Mouse (Mus musculus) stomach, postnatal 0 days (tissue): ENCODE results near the gene Gtf3c6.

Experiments
- CTCF ChIP-seq: IDR thresholded peaks from 2 replicates; pipeline ENCODE4 v1.5.1; 2016; ENCODE audit warnings: antibody characterized with exemption, low read depth, mild to moderate bottlenecking, moderate library complexity
- EP300 ChIP-seq: optimal IDR thresholded peaks from 2 replicates; pipeline ENCODE3; 2016; ENCODE audit warnings: antibody characterized with exemption

DNA sequence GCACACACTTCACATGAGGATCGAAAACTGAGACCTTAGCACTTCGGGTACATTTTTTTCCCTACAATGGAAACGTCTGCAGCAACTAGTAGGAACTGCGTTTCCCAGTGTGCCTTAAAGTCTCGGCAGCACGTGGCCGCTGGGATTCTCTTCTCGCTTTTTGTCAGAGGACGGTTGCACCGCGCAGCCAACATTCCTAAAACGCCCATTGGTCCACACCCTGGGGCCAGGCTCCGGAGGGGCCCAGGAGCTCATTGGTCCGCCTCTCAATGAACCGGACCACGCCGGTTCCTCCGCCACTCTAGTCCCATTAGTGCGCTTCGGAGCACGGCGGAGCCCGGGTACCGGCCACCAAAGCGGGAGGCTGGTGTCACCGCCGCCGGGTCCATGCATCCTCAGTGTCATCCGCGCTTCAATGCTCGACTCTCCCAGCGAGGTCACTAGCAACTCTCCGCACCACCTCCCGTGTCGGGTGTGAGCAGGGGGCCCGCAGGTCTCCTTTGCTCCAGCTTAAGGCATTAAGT is 42.8 kb upstream of the Gtf3c6 start:
- TF ChIP-seq CTCF: no peak
- TF ChIP-seq EP300: no peak
